Mouse (Mus musculus): ENCODE measurements around the gene 9430015G10Rik.

- TF ChIP-seq POLR2A (IDR thresholded peaks at IDR 0.05; ENCODE audit: low read depth, low read length) (no peak), CTCF (IDR thresholded peaks at IDR 0.05; ENCODE audit: extremely low read depth, insufficient read depth, insufficient read length, insufficient replicate concordance) (no peak)
These were observed 20.7 kb downstream of the 9430015G10Rik start, which contains the start of gene Rnf223 for GRCm38 (mm10) chr4:156130436-156130835.

All from spleen, adult 2 months (tissue).